Mouse (Mus musculus) cerebellum, postnatal 25 days (tissue): ENCODE measurements around the gene Sorl1.

Source experiments
- DNase-seq, 2 experiments: peaks; one replicate each; pipeline ENCODE4 v3.0.0; 2021; ENCODE audit warnings: mixed read lengths in 2 of 2

Sorl1 gene

GRCm38 (mm10) chr9:42048542-42048941 is 75.6 kb downstream of the Sorl1 start:
- DNase-seq, result no peak

GRCm38 (mm10) chr9:42047786-42048185 is 76.3 kb downstream of the Sorl1 start:
- peak; percentile 58 to 76 for DNase-seq

- DNase-seq, result no peak
Measured at GRCm38 (mm10) chr9:42046248-42046647, 77.8 kb downstream of the Sorl1 start.

- no peak for DNase-seq
Measured at GRCm38 (mm10) chr9:42044651-42045050, 79.4 kb downstream of the Sorl1 start.

GRCm38 (mm10) chr9:42043934-42044333 is 80.2 kb downstream of the Sorl1 start:
- no peak for DNase-seq

- peak; percentile 84 to 90 for DNase-seq
Measured at GRCm38 (mm10) chr9:42039000-42039992, 84.8 kb downstream of the Sorl1 start.

GRCm38 (mm10) chr9:42036885-42037284 is 87.2 kb downstream of the Sorl1 start:
- peak in 1 of 2 experiments; percentile 51 for DNase-seq

GRCm38 (mm10) chr9:42035995-42036394 is 88.1 kb downstream of the Sorl1 start:
- DNase-seq, result peak; percentile 43 to 71

- DNase-seq, result peak; percentile 90 to 93
Measured at GRCm38 (mm10) chr9:42035213-42035765, 88.8 kb downstream of the Sorl1 start.

- DNase-seq, result no peak
Measured at GRCm38 (mm10) chr9:42034116-42034520, 90.0 kb downstream of the Sorl1 start.

- no peak for DNase-seq
Measured at GRCm38 (mm10) chr9:42033291-42034115, 90.6 kb downstream of the Sorl1 start.

GRCm38 (mm10) chr9:42032419-42032818 is 91.7 kb downstream of the Sorl1 start:
- no peak for DNase-seq

- DNase-seq, result no peak
Measured at GRCm38 (mm10) chr9:42028807-42029206, 95.3 kb downstream of the Sorl1 start.

GRCm38 (mm10) chr9:42024257-42024656 is 99.8 kb downstream of the Sorl1 start:
- DNase-seq, result no peak

GRCm38 (mm10) chr9:42023383-42023782 is 100.7 kb downstream of the Sorl1 start:
- DNase-seq, result no peak

- no peak for DNase-seq
Measured at GRCm38 (mm10) chr9:42022318-42022717, 101.8 kb downstream of the Sorl1 start.

- DNase-seq, result no peak
Measured at GRCm38 (mm10) chr9:42019308-42020031, 104.6 kb downstream of the Sorl1 start.

- no peak for DNase-seq
Measured at GRCm38 (mm10) chr9:42008501-42008900, 115.6 kb downstream of the Sorl1 start.

GRCm38 (mm10) chr9:42005101-42005500 is 119.0 kb downstream of the Sorl1 start:
- peak in 1 of 2 experiments; percentile 49 for DNase-seq

GRCm38 (mm10) chr9:42004140-42004539 is 120.0 kb downstream of the Sorl1 start:
- DNase-seq, result no peak

GRCm38 (mm10) chr9:41999498-42000473 is 124.3 kb downstream of the Sorl1 start:
- peak; percentile 67 to 71 for DNase-seq
